In genomic region chr5:64878526-64878925, GRCm38 (mm10) we compare ENCODE assay signal across 10 mouse cellular contexts. TPM values are rescaled to one million over a fixed set of nuclear protein-coding genes. Genes with fewer than 3 reads are reported as not detected.
DNase-seq lines count a peak whose midpoint lies in the region; ATAC-seq and TF ChIP-seq lines count a peak whose summit lies in the region.
"Had no signal": no experiment of that assay in that cellular context is flagged by ENCODE, and none has a peak within 500 bp of the region (broad histone marks: within the 10 kb centered on the region; RNA-seq: fewer than 3 reads in every experiment).

No protein-coding gene starts in this region.

- H3K4me1 ChIP-seq in hindbrain, embryonic 10.5 days (replicated peaks): peaks cover 44% of the 10 kb centered on the region
- H3K4me1 ChIP-seq in hindbrain, postnatal 0 days (ENCODE audit: insufficient read depth, low read length): no peaks in the 10 kb centered on the region; the same call in 1 of the 2 replicates
- peaks cover 23% of the 10 kb centered on the region for H3K4me1 ChIP-seq in stomach, embryonic 14.5 days (ENCODE audit: control insufficient read depth, insufficient read depth, low read length)
- no peaks in the 10 kb centered on the region for H3K4me1 ChIP-seq in stomach, postnatal 0 days (replicated peaks; ENCODE audit: control insufficient read depth, insufficient read depth)
- H3K4me1 ChIP-seq in limb, embryonic 10.5 days: peaks cover 40% of the 10 kb centered on the region

- H3K9ac ChIP-seq in hindbrain, postnatal 0 days (replicated peaks; ENCODE audit: low read length): no peak overlapping the region
- no peak overlapping the region for H3K9ac ChIP-seq in stomach, embryonic 14.5 days (replicated peaks; ENCODE audit: low read depth, low read length)
- H3K9ac ChIP-seq in stomach, postnatal 0 days (ENCODE audit: low read length): no peak overlapping the region
- H3K9ac ChIP-seq: liver, embryonic 15.5 days had no signal

- peak overlapping the region; percentile 64 for H3K27ac ChIP-seq in hindbrain, embryonic 10.5 days
- H3K27ac ChIP-seq in hindbrain, postnatal 0 days: no peak overlapping the region
- H3K27ac ChIP-seq in stomach, embryonic 14.5 days (ENCODE audit: low read length): peak overlapping the region; percentile 63; the same call in 1 of the 2 replicates
- no peak overlapping the region for H3K27ac ChIP-seq in stomach, postnatal 0 days (replicated peaks)
- peak overlapping the region; percentile 75 for H3K27ac ChIP-seq in limb, embryonic 10.5 days
- H3K27ac ChIP-seq: liver, embryonic 15.5 days had no signal

- H3K36me3 ChIP-seq in hindbrain, embryonic 10.5 days: no peaks in the 10 kb centered on the region
- H3K36me3 ChIP-seq in hindbrain, postnatal 0 days (ENCODE audit: insufficient read depth, low read length): no peaks in the 10 kb centered on the region
- H3K36me3 ChIP-seq in stomach, embryonic 14.5 days (ENCODE audit: control insufficient read depth, insufficient read depth, low read length): no peaks in the 10 kb centered on the region
- no peaks in the 10 kb centered on the region for H3K36me3 ChIP-seq in stomach, postnatal 0 days (ENCODE audit: control insufficient read depth, insufficient read depth, low read length)
- no peaks in the 10 kb centered on the region for H3K36me3 ChIP-seq in limb, embryonic 10.5 days
- H3K36me3 ChIP-seq: liver, embryonic 15.5 days had no signal

- peaks cover 6% of the 10 kb centered on the region; the same call in 1 of the 2 replicates for H3K9me3 ChIP-seq in hindbrain, embryonic 10.5 days
- H3K9me3 ChIP-seq in hindbrain, postnatal 0 days (ENCODE audit: low read length): no peaks in the 10 kb centered on the region
- H3K9me3 ChIP-seq in stomach, embryonic 14.5 days (ENCODE audit: control insufficient read depth, low read depth, low read length): peaks cover 9% of the 10 kb centered on the region; the same call in 1 of the 2 replicates
- no peaks in the 10 kb centered on the region for H3K9me3 ChIP-seq in stomach, postnatal 0 days (ENCODE audit: control insufficient read depth, low read length)
- H3K9me3 ChIP-seq in limb, embryonic 10.5 days (replicated peaks): no peaks in the 10 kb centered on the region
- H3K9me3 ChIP-seq: liver, embryonic 15.5 days had no signal

- 75% methylated on average over 2 of the region's 2 CpGs for WGBS in hindbrain, embryonic 10.5 days
- WGBS in hindbrain, postnatal 0 days: 64% methylated on average over 2 of the region's 2 CpGs
- 51% methylated on average over 2 of the region's 2 CpGs for WGBS in stomach, embryonic 14.5 days
- 46% methylated on average over 2 of the region's 2 CpGs for WGBS in stomach, postnatal 0 days
- 79% methylated on average over 2 of the region's 2 CpGs for WGBS in limb, embryonic 10.5 days

- no peak for TF ChIP-seq CTCF in hindbrain, postnatal 0 days (IDR thresholded peaks at IDR 0.05; ENCODE audit: low read depth)
- TF ChIP-seq CTCF in stomach, postnatal 0 days (IDR thresholded peaks at IDR 0.05; ENCODE audit: low read depth): no peak

- no peak for TF ChIP-seq EP300 in stomach, postnatal 0 days (optimal IDR thresholded peaks at IDR 0.05)

- H3K4me2 ChIP-seq in hindbrain, postnatal 0 days (ENCODE audit: low read depth, low read length): no peak overlapping the region
- H3K4me2 ChIP-seq in stomach, embryonic 14.5 days (replicated peaks; ENCODE audit: low read depth, low read length): no peak overlapping the region
- no peak overlapping the region for H3K4me2 ChIP-seq in stomach, postnatal 0 days (replicated peaks; ENCODE audit: low read depth)
- H3K4me2 ChIP-seq: liver, embryonic 15.5 days had no signal

- no peak for DNase-seq in hindbrain, embryonic 10.5 days (ENCODE audit: low spot score)
- DNase-seq in hindbrain, postnatal 0 days (ENCODE audit: low spot score): no peak
- no peak for DNase-seq in stomach, postnatal 0 days (ENCODE audit: low spot score)
- DNase-seq in limb, embryonic 10.5 days (ENCODE audit: low spot score): no peak
- no peak for DNase-seq in right cerebral cortex, postnatal 36 days (ENCODE audit: low spot score in 2 of 2)
- DNase-seq in spleen, postnatal 10 days (ENCODE audit: low spot score in 2 of 2): no peak
- no peak for DNase-seq in layer of hippocampus, adult 8-10 months (ENCODE audit: low spot score in 2 of 2)

- H3K27me3 ChIP-seq in hindbrain, embryonic 10.5 days (ENCODE audit: insufficient read depth, poor library complexity, severe bottlenecking): no peaks in the 10 kb centered on the region
- H3K27me3 ChIP-seq in hindbrain, postnatal 0 days (ENCODE audit: insufficient read depth, low read length): no peaks in the 10 kb centered on the region
- H3K27me3 ChIP-seq in stomach, embryonic 14.5 days (ENCODE audit: control insufficient read depth, insufficient read depth, low read length): no peaks in the 10 kb centered on the region
- no peaks in the 10 kb centered on the region for H3K27me3 ChIP-seq in stomach, postnatal 0 days (ENCODE audit: control insufficient read depth, insufficient read depth, low read length)
- H3K27me3 ChIP-seq in limb, embryonic 10.5 days (ENCODE audit: low read depth, poor library complexity, severe bottlenecking): no peaks in the 10 kb centered on the region
- H3K27me3 ChIP-seq: liver, embryonic 15.5 days had no signal

- ATAC-seq in hindbrain, postnatal 0 days: no peak
- no peak; the same call in 1 of the 2 replicates for ATAC-seq in stomach, embryonic 14.5 days (ENCODE audit: insufficient number of reproducible peaks, insufficient read depth, low FRiP score, low read depth)
- no peak for ATAC-seq in stomach, postnatal 0 days (ENCODE audit: low FRiP score, low TSS enrichment)

- H3K4me3 ChIP-seq in hindbrain, embryonic 10.5 days: no peak overlapping the region
- no peak overlapping the region for H3K4me3 ChIP-seq in hindbrain, postnatal 0 days (ENCODE audit: low read length)
- no peak overlapping the region for H3K4me3 ChIP-seq in stomach, embryonic 14.5 days (ENCODE audit: low read depth, low read length)
- H3K4me3 ChIP-seq in stomach, postnatal 0 days (ENCODE audit: low read depth, low read length): no peak overlapping the region
- no peak overlapping the region for H3K4me3 ChIP-seq in limb, embryonic 10.5 days
- H3K4me3 ChIP-seq: liver, embryonic 15.5 days had no signal

RNA-seq across cellular contexts. Expression of gene Tlr1, which starts 54.8 kb away (rescaled TPM):
- 0.15 and 0.52 TPM in 2 replicates for polyA plus RNA-seq in hindbrain, embryonic 10.5 days (2016; fragmentation: Nextera tagmentation; extraction: Ambion mirVana)
- total RNA-seq in hindbrain, postnatal 0 days (2014; rRNA removed): 0.10 and 0.75 TPM in 2 replicates
- polyA plus RNA-seq in hindbrain, postnatal 0 days (2015; fragmentation: Nextera tagmentation; extraction: Ambion mirVana): 0.24 and 0.35 TPM in 2 replicates
- 0.91 and 1.6 TPM in 2 replicates for polyA plus RNA-seq in stomach, embryonic 14.5 days (2014; fragmentation: Nextera tagmentation; extraction: Ambion mirVana)
- 0.97 and 1.3 TPM in 2 replicates for polyA plus RNA-seq in stomach, postnatal 0 days (2015; fragmentation: Nextera tagmentation; extraction: Ambion mirVana)
- 0.19 and 0.28 TPM in 2 replicates for polyA plus RNA-seq in limb, embryonic 10.5 days (2016; fragmentation: Nextera tagmentation; extraction: Ambion mirVana)
- 1 to 10 TPM in 2 of 4 experiments, under 1 TPM in 1, not detected in 1; 0.12 to 2.0 (median 1.8) TPM for total RNA-seq in layer of hippocampus, adult 8-10 months (2022)
- total RNA-seq: common myeloid progenitor, adult 5-6 weeks had no signal

Comparison
In these comparisons a context has a peak if more than half of its experiments do, and no peak if none do; other contexts are left out.
1. H3K27ac ChIP-seq: peak in hindbrain, embryonic 10.5 days (single experiment), stomach, embryonic 14.5 days (single experiment) and limb, embryonic 10.5 days (single experiment); none in hindbrain, postnatal 0 days (single experiment) and stomach, postnatal 0 days (single experiment).